Mouse (Mus musculus): ENCODE measurements at regions not wholly inside any gene's neighbourhood (a gene's known extent, or its start where the extent isn't known, plus 50 kb on each side); places are given as distances from the start of the nearest gene placed in this dataset.

GRCm38 (mm10) chr12:74518032-74518431 lies 201.8 kb upstream of the Gm11042 start:
- DNase-seq (ENCODE audit: low spot score in 2 of 2) = no peak

- DNase-seq (ENCODE audit: low spot score in 2 of 2) = no peak
These were observed 200.3 kb upstream of the Gm11042 start for GRCm38 (mm10) chr12:74516527-74516926.

- DNase-seq (ENCODE audit: low spot score in 2 of 2) = no peak
These were observed 186.6 kb upstream of the Gm11042 start for GRCm38 (mm10) chr12:74502791-74503190.

- no peak for DNase-seq (ENCODE audit: low spot score in 2 of 2)
These were observed 161.4 kb upstream of the Gm11042 start for GRCm38 (mm10) chr12:74477619-74478018.

GRCm38 (mm10) chr12:74474741-74475140 lies 158.5 kb upstream of the Gm11042 start:
- DNase-seq (ENCODE audit: low spot score in 2 of 2) = no peak

GRCm38 (mm10) chr12:74458521-74458920 lies 142.3 kb upstream of the Gm11042 start:
- no peak for DNase-seq (ENCODE audit: low spot score in 2 of 2)

GRCm38 (mm10) chr12:74452375-74453090 lies 136.3 kb upstream of the Gm11042 start:
- DNase-seq (ENCODE audit: low spot score in 2 of 2) = no peak

- no peak for DNase-seq (ENCODE audit: low spot score in 2 of 2)
These were observed 132.1 kb upstream of the Gm11042 start for GRCm38 (mm10) chr12:74448248-74448647.

- DNase-seq (ENCODE audit: low spot score in 2 of 2) = no peak
These were observed 118.7 kb upstream of the Gm11042 start for GRCm38 (mm10) chr12:74434874-74435273.

- no peak for DNase-seq (ENCODE audit: low spot score in 2 of 2)
These were observed 98.5 kb upstream of the Gm11042 start for GRCm38 (mm10) chr12:74414738-74415137.

GRCm38 (mm10) chr12:74410511-74410910 lies 94.3 kb upstream of the Gm11042 start:
- no peak for DNase-seq (ENCODE audit: low spot score in 2 of 2)

GRCm38 (mm10) chr12:74407591-74408095 lies 91.4 kb upstream of the Gm11042 start:
- DNase-seq (ENCODE audit: low spot score in 2 of 2) = no peak

GRCm38 (mm10) chr12:74389811-74390210 lies 73.6 kb upstream of the Gm11042 start:
- no peak for DNase-seq (ENCODE audit: low spot score in 2 of 2)

All from spleen, postnatal 4 days (tissue).